Mouse (Mus musculus): ENCODE data around the gene Plxna2. TPM values are rescaled to one million over a fixed set of nuclear protein-coding genes. Genes with fewer than 3 reads are reported as not detected.

The Plxna2 gene
- total RNA-seq, 4 experiments from 2014 or later = 60.8 to 73.5 (median 66.5) TPM

- no peak for DNase-seq (ENCODE audit: low spot score in 2 of 2)
Observed at GRCm38 (mm10) chr1:194704171-194704855, 86.3 kb downstream of the Plxna2 start.

DNA sequence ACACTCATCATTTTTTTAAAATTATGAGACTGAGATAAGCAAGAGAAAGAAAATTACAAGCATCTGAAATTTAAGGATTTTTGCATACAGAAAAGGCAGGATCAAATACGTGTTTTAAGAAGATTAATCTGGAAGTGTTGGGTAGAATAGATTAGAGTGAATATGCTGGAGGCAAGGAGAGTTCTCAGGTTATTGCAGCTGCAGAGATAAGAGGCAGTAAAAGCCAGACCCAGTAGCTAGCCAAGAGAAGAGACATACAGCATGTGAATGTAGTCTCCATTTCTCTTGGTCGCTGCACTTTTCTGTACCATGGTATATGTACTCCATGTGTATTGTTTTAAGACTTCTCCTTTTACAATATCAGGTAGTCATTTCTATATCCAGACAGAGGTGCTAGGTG lies 88.5 kb downstream of the Plxna2 start:
- DNase-seq (ENCODE audit: low spot score in 2 of 2) = no peak

DNA sequence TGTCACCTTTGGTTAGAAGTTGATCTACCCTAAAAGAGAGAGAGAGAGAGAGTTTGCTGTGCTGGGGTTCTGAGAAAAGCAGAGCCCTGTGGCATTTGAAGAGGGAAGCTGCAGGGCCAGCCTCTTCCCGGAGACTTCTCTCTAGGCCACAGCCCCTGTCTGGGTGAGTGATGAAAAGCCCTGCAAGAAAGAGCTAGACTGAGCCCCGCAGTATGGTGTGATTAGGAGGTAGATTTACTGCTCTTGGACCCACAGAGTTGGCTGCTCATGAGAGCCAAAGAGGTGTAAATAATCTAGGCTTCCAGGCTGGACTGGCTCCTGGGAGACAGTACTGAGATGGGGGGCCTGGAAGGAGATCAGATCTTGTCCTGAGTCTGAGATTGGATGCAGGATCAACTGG lies 94.4 kb downstream of the Plxna2 start:
- no peak for DNase-seq (ENCODE audit: low spot score in 2 of 2)

GRCm38 (mm10) chr1:194714138-194715031 lies 96.4 kb downstream of the Plxna2 start:
- no peak for DNase-seq (ENCODE audit: low spot score in 2 of 2)

DNA sequence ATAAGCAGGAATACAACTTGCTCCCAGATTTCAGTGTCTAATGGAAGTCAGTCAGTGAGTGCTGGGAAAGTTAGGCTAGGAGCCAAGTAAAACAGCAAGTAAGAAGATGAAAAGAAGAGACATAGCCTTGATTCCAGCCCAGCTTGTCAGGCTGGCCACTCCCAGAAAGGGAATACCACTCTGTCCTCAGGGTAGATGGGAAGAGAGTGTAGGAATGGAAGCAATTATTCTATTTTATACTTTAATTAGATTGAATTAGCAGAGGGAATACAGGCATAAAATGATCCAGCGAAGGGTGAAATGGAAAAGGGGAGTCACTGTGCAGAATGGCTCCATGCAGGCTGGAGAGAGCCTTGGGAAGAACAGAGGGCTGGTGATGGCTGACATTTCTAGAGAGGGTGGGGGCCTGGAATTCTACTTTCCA lies 99.4 kb downstream of the Plxna2 start:
- no peak for DNase-seq (ENCODE audit: low spot score in 2 of 2)

- DNase-seq (ENCODE audit: low spot score in 2 of 2) = no peak
Observed at GRCm38 (mm10) chr1:194720406-194720805, 102.4 kb downstream of the Plxna2 start.

DNA sequence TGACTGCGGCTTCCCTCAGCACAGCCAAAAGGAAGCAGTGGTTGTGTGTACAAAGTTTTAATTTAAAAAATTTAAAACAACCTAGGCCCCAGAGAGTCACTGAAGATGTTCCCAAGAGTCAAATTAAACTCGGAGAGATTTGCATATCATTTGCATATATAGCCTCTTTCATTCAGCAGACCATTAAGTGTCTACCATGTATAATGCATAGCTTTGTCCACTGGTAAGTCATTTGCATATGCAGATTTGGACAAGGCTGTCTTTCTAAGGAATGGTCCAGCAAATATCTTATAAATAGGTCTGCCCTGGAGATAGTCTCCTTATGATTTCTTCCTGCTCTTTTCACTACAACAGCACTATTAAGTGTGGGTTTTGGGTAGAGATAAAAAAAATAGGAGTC lies 103.2 kb downstream of the Plxna2 start:
- DNase-seq (ENCODE audit: low spot score in 2 of 2) = no peak

DNA sequence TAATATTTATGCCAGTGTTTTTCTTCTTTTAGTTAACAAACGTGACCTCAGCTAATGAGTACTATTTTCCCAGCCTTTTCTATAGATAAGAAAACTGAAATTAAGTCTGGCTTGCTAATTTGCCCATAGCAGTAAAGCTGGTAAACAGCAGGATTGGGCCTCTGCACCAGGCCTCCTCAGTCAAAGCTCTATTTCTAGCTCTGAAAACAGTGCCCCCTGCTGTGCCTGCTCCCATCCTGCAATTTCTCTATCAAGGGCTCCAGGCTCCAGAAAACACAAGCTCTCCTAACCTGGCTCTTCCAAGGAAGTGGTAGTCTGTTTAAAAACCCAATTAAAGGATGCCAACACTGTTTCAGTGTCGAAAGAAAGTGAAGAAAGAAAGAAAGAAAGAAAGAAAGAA lies 104.3 kb downstream of the Plxna2 start:
- DNase-seq (ENCODE audit: low spot score in 2 of 2) = peak; percentile 38 to 77

GRCm38 (mm10) chr1:194734836-194735235 lies 116.8 kb downstream of the Plxna2 start:
- no peak for DNase-seq (ENCODE audit: low spot score in 2 of 2)

DNA sequence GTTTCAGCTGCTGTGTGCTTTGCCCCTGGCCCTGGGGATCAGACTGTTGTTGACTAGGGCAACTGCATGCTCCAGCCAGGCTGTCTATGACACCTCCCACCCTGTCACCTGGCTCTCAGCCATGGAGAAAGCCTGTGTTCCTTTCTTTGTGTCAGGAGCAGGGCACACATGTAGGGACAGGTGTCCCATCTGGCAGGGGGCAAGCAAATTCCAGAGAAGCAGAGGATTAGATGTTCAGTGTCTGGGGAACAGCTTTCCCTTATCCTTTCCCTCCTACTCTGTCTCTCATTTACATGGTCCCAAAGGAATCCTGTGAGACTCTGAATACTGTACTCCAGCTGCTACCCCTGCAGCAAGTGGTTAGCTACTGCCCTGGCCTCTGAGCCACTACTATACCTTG lies 121.9 kb downstream of the Plxna2 start:
- no peak for DNase-seq (ENCODE audit: low spot score in 2 of 2)

- DNase-seq (ENCODE audit: low spot score in 2 of 2) = peak; percentile 31 to 46
Observed at GRCm38 (mm10) chr1:194742901-194743422, 124.9 kb downstream of the Plxna2 start.

DNA sequence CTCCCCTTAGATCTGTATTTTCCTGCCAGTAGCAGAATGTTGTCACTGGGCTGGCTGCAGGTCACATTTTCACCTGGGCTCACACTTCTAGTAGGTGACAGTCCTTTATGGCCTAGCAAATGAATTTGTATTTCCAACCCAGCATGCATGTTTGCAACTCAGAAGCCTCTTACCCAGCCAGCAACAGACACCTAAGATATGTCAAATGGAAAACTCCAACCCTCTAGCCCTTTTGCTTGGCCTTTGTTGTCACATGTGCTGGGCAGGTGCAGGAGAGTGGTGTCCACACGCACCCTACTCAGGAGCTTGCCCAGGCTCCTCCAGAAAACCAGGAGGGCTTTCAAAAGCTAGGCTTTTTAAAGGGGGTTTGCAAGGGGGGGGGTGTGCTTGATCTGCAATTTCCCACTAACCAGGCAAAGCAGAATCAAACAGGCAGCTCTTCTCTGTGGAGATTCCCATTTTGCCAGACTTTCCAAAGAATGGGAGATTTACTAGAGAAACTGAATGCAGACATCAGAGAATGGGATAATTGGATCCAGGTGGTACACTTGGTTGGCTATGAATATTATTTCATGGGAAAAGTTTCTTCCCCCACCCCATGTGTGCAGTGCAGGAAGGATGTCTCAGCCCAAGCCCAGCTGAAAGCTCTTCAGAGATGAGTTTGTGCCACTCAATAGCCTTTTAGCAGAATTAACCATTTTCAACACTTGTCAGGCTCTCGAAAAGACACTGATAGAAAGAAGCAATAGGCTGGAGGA lies 127.3 kb downstream of the Plxna2 start:
- no peak for DNase-seq (ENCODE audit: low spot score in 2 of 2)

GRCm38 (mm10) chr1:194746332-194747249 lies 128.6 kb downstream of the Plxna2 start:
- peak; percentile 51 to 61 for DNase-seq (ENCODE audit: low spot score in 2 of 2)

GRCm38 (mm10) chr1:194747258-194747657 lies 129.2 kb downstream of the Plxna2 start:
- no peak for DNase-seq (ENCODE audit: low spot score in 2 of 2)

DNA sequence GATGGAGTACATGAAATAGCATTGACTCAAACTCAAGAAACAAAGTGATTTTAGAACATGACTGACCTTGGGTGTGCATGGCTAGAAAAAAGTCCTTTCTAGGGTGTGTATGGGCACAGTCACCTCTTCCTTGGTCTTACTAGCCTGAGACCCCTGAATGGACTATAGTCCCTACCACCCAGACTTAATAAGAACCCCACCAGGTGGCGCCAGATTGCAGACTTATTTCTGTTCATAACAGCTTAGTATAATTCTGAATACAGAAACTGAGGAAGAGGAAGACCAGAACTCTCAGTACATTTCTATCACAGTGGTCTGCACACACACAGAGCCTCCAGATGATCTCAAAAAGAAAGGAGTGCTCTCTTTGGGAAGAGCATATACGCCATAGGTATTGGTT lies 135.2 kb downstream of the Plxna2 start:
- peak in 1 of 2 experiments; percentile 62 for DNase-seq (ENCODE audit: low spot score in 2 of 2)

DNA sequence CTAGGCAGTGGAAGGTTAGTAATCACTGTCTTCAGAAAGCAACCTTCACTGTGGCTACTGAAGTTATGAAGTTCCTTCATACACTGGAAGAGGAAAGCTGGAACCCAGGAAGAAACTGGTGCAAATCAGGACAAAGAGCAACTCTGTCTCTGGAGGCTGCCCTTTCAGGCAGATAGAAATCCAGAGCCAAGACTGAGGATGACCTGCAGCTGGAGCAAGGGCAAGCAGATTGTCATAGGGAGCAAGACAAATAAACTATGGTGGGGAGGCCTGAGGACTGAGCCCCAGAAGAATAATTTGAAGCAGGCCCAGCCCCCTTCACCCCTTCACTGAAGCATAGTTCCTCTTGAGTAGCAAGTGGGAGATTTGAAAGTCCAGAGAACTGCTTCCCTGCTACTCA lies 138.0 kb downstream of the Plxna2 start:
- DNase-seq (ENCODE audit: low spot score in 2 of 2) = no peak

DNA sequence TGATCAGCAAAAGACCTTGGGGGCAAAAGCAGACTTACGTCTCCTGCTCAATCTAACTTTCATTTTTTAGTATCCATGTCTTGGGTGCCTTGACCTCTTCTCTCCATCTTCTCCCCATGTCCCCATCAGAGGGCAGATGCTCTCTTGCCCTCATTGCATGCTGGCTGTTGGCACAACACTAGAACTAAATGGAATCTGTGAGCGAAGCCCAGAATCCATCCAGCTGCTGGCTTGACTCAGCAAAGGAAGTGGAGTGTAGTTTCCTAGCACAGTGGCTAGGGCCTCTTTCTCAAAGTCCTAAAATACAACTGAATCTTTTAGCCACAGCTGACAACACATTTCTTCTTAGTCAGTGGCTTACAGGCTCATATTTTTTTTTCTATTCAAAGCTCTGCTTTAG lies 138.4 kb downstream of the Plxna2 start:
- DNase-seq (ENCODE audit: low spot score in 2 of 2) = no peak

GRCm38 (mm10) chr1:194756863-194757262 lies 138.8 kb downstream of the Plxna2 start:
- DNase-seq (ENCODE audit: low spot score in 2 of 2) = no peak

DNA sequence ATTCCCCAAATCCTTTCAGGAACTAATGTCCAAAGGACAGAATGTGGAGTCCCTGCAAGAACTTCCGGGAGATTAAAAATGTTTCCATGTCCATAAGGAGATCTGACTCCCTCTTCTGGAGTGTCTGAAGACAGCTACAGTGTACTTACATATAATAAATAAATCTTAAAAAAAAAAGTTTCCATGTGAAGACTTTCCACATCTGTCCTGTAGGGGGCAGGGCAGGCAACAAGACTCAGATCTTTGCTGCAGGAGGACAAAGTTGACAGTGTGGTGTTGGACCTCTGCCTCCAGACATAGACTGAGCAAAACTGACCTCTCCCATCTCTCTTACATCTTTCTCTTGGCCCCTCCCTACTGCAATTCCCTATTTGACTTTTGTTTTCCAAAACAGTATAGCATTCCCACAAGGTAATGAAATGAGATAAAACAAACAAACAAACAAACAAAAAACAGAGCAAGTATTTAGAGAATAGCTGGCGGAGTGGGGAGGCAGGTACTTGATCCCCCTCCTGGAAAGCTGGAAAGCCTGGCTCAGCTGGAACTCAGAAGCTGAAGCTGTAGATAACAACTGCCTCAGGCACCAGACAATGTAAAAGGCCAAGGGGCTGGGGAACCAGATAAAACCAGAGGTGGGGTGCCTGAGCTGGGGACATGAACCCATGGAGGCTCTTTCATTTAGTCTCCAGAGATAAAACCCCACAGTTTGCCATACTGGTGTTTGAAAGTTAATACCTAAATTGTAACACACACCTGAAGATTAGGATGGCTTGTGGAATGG lies 143.6 kb downstream of the Plxna2 start:
- no peak for DNase-seq (ENCODE audit: low spot score in 2 of 2)

DNA sequence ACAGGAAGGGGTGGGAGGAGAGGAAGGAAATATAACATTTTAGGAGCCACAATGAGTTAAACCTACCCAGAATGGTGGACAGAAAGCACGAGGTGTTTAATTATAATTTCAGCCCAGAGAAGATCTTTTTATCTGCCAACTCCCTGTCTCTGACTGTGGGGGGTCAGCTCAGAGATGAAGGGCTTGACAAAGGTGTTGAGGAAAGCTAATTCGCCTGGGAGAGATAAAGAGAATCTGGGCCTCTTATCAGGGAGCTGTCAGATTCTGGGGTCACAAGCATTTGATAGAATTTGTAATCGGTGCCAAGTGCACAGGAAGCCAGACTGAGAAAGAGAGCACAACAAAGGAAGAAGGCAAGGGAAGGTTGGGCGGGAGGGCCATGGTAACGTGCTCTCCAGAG lies 144.9 kb downstream of the Plxna2 start:
- no peak for DNase-seq (ENCODE audit: low spot score in 2 of 2)
